Mouse (Mus musculus): Measurements from ENCODE around the gene Dlx5.

- no peak for TF ChIP-seq CTCF (IDR thresholded peaks at IDR 0.05; ENCODE audit: low read depth)
- no peak for TF ChIP-seq EP300 (IDR thresholded peaks at IDR 0.05; ENCODE audit: low read depth)
Observed at GRCm38 (mm10) chr6:6880361-6881114, 1.3 kb downstream of the Dlx5 start.

All from liver, postnatal 0 days (tissue).